Mouse (Mus musculus) hindbrain, embryonic 11.5 days (tissue): ENCODE measurements around the gene Gpbp1l1. TPM values are rescaled to one million over a fixed set of nuclear protein-coding genes. Genes with fewer than 3 reads are reported as not detected.
A peak's percentile ranks its signal among the peaks of the same experiment; 100 is the strongest.

Experiments used
- ATAC-seq: fragments of 200-750 bp; cut with Nextera tagmentation; 2 replicates; pipeline ENCODE4 v1.8.0; 2017; ENCODE audit warnings: mild to moderate bottlenecking, moderate TSS enrichment, moderate library complexity; ENCODE audit not compliant: low FRiP score
- DNase-seq: peaks from one replicate; pipeline ENCODE4 v3.0.0-alpha.2; 2015; ENCODE audit warnings: low spot score
- H3K27ac ChIP-seq: fragments of 300-500 bp; sonication (generic); 2 replicates; pipeline ENCODE4 v1.5.1; 2014; ENCODE audit warnings: mild to moderate bottlenecking, low read depth, low read length
- H3K27me3 ChIP-seq: fragments of 300-500 bp; sonication (generic); 2 replicates; pipeline ENCODE4 v1.6.1; 2014; ENCODE audit warnings: mild to moderate bottlenecking, low read length, moderate library complexity, mixed read lengths; ENCODE audit not compliant: control insufficient read depth, insufficient read depth
- H3K36me3 ChIP-seq: fragments of 300-500 bp; sonication (generic); 2 replicates; pipeline ENCODE4 v1.6.1; 2014; ENCODE audit warnings: mild to moderate bottlenecking, low read length, moderate library complexity, mixed read lengths; ENCODE audit not compliant: control insufficient read depth, insufficient read depth
- H3K4me1 ChIP-seq: fragments of 300-500 bp; sonication (generic); replicated peaks from 2 replicates; pipeline ENCODE4 v1.6.1; 2014; ENCODE audit warnings: low read length, mixed read lengths; ENCODE audit not compliant: control insufficient read depth, insufficient read depth
- H3K4me2 ChIP-seq: fragments of 300-500 bp; sonication (generic); replicated peaks from 2 replicates; pipeline ENCODE4 v1.6.1; 2014; ENCODE audit warnings: mild to moderate bottlenecking, low read depth, low read length
- H3K4me3 ChIP-seq: fragments of 300-500 bp; sonication (generic); 2 replicates; pipeline ENCODE4 v1.5.1; 2014; ENCODE audit warnings: low read depth, low read length
- H3K9ac ChIP-seq: fragments of 300-500 bp; sonication (generic); 2 replicates; pipeline ENCODE4 v1.6.1; 2014; ENCODE audit warnings: low read depth, low read length
- H3K9me3 ChIP-seq: fragments of 300-500 bp; sonication (generic); 2 replicates; pipeline ENCODE4 v1.6.1; 2016; ENCODE audit warnings: low read length; ENCODE audit not compliant: control insufficient read depth
- WGBS: fragments of 180-500 bp; shearing (Covaris S2); extraction: QIAGEN DNeasy Blood & Tissue Kit; methylation state at CpG from one replicate; pipeline ENCODE4 v1.1.7; 2014; 5-methylcytosine and 5-hydroxymethylcytosine counted together
- polyA plus RNA-seq: library from polyadenylated mRNA; unstranded; fragments of >200 nt; fragmentation: Nextera tagmentation; extraction: Ambion mirVana; gene quantifications from 2 replicates; pipeline ENCODE4 v1.2.1, GENCODE M21; 2014

Gene Gpbp1l1
- polyA plus RNA-seq, 1 experiment from 2014 or later, result 35.9 TPM

DNA sequence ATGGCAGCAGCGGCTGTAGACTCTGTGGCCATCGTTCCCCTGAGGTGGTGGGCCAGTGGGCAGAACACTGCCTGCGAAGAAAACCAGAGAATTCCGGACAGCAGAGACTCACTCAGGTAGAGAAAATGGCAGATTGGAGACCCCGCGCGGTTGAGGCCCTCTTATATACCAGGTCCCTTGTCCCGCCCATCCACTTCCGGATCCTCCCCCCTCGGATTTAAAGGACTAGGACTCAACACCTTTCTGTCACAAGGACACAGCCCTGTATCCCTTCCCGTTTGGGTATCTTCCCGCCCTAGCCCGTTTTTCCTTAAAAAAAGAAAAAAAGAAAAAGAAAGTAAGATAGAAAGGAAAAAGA is 69.9 kb downstream of the Gpbp1l1 start:
- peak; percentile 95 for ATAC-seq
- H3K9me3 ChIP-seq, result no peaks in the 10 kb centered on the region
- peak overlapping the region; percentile 93 for H3K27ac ChIP-seq
- WGBS, result 0% methylated on average over 13 of the region's 13 CpGs
- no peaks in the 10 kb centered on the region for H3K27me3 ChIP-seq
- peak overlapping the region; percentile 55 for H3K4me2 ChIP-seq
- no peaks in the 10 kb centered on the region for H3K36me3 ChIP-seq
- H3K9ac ChIP-seq, result peak overlapping the region; percentile 93
- peak; percentile 95 for DNase-seq
- H3K4me3 ChIP-seq, result peak overlapping the region; percentile 98
- H3K4me1 ChIP-seq, result no peaks in the 10 kb centered on the region; the same call in 1 of the 2 replicates

DNA sequence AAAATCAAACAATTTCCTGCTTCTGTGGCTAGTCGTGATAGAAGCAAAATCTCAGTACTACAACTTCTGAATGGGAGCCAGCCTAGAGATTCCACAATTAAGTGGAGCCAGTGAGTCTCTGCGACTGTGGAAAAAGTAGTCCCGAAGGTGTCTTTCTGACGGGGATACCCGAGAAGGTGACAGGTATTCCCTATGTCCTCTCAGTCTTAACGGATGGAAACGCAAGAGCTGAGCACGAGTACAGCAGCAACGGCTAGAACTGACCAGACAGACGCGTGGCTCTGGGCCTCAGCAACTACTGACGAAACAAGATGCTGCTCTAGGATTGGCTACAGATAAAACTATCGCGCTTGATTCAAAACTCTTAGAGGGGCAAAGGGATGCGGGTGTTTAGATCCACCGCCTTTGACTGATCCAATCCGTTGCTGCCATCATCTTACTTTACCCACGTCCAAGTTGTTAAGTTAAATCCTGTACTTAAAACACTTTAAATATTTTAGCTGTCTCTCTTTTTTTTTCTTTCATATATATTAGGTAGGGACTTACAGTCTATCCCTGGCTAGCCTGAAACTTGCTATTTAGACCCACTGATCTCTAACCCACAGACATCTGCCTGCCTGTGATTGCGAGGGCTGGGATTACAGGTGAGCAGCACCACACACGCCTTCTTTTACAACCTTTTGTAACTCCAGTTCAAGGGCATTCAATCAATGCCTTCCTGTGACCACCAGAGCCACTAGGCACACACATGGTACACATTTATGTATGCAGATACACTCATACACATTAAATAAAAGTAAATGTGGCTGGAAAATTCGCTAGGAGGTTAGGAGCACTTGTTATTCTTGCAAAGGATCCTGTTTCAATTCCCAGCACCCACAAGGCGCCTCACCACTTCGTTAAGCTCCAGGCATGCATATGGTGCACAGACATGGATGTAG is 70.5 kb downstream of the Gpbp1l1 start, which contains the start of gene Nasp:
TSS of gene Nasp (minus strand) at position 220 of the 941 bp plus-strand sequence.
- Histone ChIP-seq H3K27me3 (no peaks in the 10 kb centered on the region), H3K36me3 (no peaks in the 10 kb centered on the region), H3K9me3 (no peaks in the 10 kb centered on the region), H3K9ac (peak within 1 kb of the TSS; percentile 93), H3K4me2 (peak within 1 kb of the TSS; percentile 55), H3K4me1 (no peaks in the 10 kb centered on the region; the same call in 1 of the 2 replicates), H3K27ac (peak within 1 kb of the TSS; percentile 93), H3K4me3 (peak within 1 kb of the TSS; percentile 98)
- 9% methylated on average over 23 of the region's 23 CpGs for WGBS
- DNase-seq (peak; percentile 88), ATAC-seq (peak; percentile 92)

DNA sequence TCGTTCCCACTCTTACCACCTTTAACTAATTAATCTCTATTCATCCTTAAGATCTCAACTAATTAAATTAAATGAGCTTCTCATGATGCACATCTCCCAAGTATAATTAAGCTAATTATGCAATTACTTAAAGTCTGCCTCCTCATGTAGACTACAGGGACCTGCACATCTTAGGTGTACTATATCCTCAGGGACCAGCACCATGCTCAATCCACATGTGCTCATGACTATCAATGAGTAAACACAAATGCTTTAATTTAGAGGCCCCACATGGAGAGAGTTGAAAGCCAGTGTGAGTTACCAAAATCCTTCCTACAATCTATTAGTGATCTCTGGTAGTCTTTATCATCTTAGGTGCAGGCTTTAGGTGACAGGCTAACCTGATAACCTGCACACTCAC is 77.7 kb downstream of the Gpbp1l1 start:
- Histone ChIP-seq H3K27me3 (no peaks in the 10 kb centered on the region), H3K9me3 (no peaks in the 10 kb centered on the region), H3K4me2 (no peak overlapping the region), H3K4me3 (no peak overlapping the region), H3K36me3 (peaks cover 24% of the 10 kb centered on the region), H3K9ac (no peak overlapping the region), H3K27ac (no peak overlapping the region), H3K4me1 (no peaks in the 10 kb centered on the region)
- ATAC-seq (no peak), DNase-seq (no peak)
- WGBS, result 95% methylated on average over 1 of the region's 1 CpGs

DNA sequence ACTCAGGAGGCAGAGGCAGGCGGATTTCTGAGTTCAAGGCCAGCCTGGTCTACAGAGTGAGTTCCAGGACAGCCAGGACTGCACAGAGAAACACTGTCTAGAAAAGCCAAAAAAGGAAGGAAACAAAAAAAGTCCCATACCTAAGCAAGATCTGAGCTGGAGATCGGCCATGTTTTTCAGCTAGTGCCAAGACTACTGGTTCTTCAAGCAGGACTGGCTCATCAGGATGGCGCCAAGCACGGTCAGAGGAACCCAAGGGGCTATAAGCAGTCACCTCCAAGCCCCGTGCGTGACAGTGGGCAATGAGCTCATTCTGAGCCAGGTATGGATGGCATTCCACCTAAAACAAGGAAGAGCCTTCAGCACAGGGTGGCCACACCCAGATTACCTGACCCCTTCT is 81.4 kb downstream of the Gpbp1l1 start:
- Histone ChIP-seq H3K36me3 (peaks cover 30% of the 10 kb centered on the region), H3K4me2 (no peak overlapping the region), H3K9ac (no peak overlapping the region), H3K27me3 (no peaks in the 10 kb centered on the region), H3K27ac (no peak overlapping the region), H3K4me3 (no peak overlapping the region), H3K9me3 (no peaks in the 10 kb centered on the region), H3K4me1 (no peaks in the 10 kb centered on the region)
- ATAC-seq (no peak), DNase-seq (no peak)
- WGBS, result 97% methylated on average over 6 of the region's 6 CpGs

DNA sequence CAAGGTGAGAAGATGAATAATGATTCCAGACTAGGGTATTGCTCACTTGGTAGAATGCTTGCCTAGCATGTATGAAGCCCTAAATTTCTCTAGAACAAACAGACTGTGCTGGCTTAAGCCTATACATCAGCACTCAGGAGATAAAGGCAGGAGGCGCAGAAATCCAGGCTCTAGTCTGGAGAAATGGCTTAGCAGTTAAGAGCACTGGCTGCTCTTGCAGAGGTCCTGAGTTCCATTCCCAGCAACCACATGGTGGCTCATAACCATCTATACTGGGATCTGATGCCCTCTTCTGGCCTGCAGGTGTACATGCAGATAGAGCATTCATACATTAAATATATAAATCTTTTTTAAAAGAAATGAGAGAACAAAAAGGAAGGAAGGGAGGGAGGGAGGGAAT is 84.6 kb downstream of the Gpbp1l1 start:
- H3K27me3 ChIP-seq, result no peaks in the 10 kb centered on the region
- 89% methylated on average over 1 of the region's 1 CpGs for WGBS
- H3K9ac ChIP-seq, result no peak overlapping the region
- DNase-seq (no peak), ATAC-seq (no peak)
- no peak overlapping the region for H3K4me2 ChIP-seq
- no peaks in the 10 kb centered on the region for H3K9me3 ChIP-seq
- no peak overlapping the region for H3K4me3 ChIP-seq
- H3K4me1 ChIP-seq, result no peaks in the 10 kb centered on the region
- peaks cover 21% of the 10 kb centered on the region for H3K36me3 ChIP-seq
- H3K27ac ChIP-seq, result no peak overlapping the region

Other genes with a start within 250 kb of the Gpbp1l1 start
- 31.9 and 59.0 TPM in 2 replicates for gene Mast2, start 93.5 kb upstream of the Gpbp1l1 start, polyA plus RNA-seq
- 5.5 and 5.6 TPM in 2 replicates for gene Ipp, start 50.1 kb upstream of the Gpbp1l1 start, polyA plus RNA-seq
- 34.5 and 38.1 TPM in 2 replicates for gene Tmem69, start 1.7 kb upstream of the Gpbp1l1 start, polyA plus RNA-seq
- gene Ccdc17, start 39.0 kb downstream of the Gpbp1l1 start, polyA plus RNA-seq, result 2.8 and 2.9 TPM in 2 replicates
- 270 and 283 TPM in 2 replicates for gene Nasp, start 70.3 kb downstream of the Gpbp1l1 start, polyA plus RNA-seq
- gene Akr1a1, start 94.0 kb downstream of the Gpbp1l1 start, polyA plus RNA-seq, result 600 and 609 TPM in 2 replicates
- 985 and 989 TPM in 2 replicates for gene Prdx1, start 127.9 kb downstream of the Gpbp1l1 start, polyA plus RNA-seq
- gene Mmachc, start 150.7 kb downstream of the Gpbp1l1 start, polyA plus RNA-seq, result 23.3 and 30.9 TPM in 2 replicates
- 28.5 and 34.1 TPM in 2 replicates for gene Ccdc163, start 150.9 kb downstream of the Gpbp1l1 start, polyA plus RNA-seq
- gene Tesk2, start 163.3 kb downstream of the Gpbp1l1 start, polyA plus RNA-seq, result 5.9 and 7.7 TPM in 2 replicates
- gene Toe1, start 250.0 kb downstream of the Gpbp1l1 start, polyA plus RNA-seq, result 33.4 and 34.0 TPM in 2 replicates